Mouse (Mus musculus): ENCODE measurements around the gene Itgal.

- no peak for TF ChIP-seq POLR2A (IDR thresholded peaks at IDR 0.05; ENCODE audit: control insufficient read depth in 1 of 2, insufficient read depth in 1 of 2, low read depth in 1 of 2, low read length in 2 of 2, poor library complexity in 1 of 2)
- peak; percentile 94 for TF ChIP-seq ETS1 (IDR thresholded peaks at IDR 0.05; ENCODE audit: low read depth, low read length)
- TF ChIP-seq CTCF (IDR thresholded peaks at IDR 0.05 in 2 of 3, conservative IDR thresholded peaks at IDR 0.05 in 1 of 3; ENCODE audit: control insufficient read depth in 1 of 3, insufficient read depth in 1 of 3, low read depth in 2 of 3, low read length in 3 of 3, poor library complexity in 1 of 3, severe bottlenecking in 1 of 3): no peak
- TF ChIP-seq POLR2AphosphoS2 (IDR thresholded peaks at IDR 0.05; ENCODE audit: low read length): no peak
- no peak for TF ChIP-seq USF1 (IDR thresholded peaks at IDR 0.05; ENCODE audit: low read depth, low read length)
- no peak; the same call in 1 of the 2 replicates for TF ChIP-seq KAT2A (conservative IDR thresholded peaks at IDR 0.05; ENCODE audit: low read depth, low read length)
- TF ChIP-seq EP300 (IDR thresholded peaks at IDR 0.05; ENCODE audit: low read depth in 1 of 2, low read length in 2 of 2): peak; percentile 71 to 85
- peak; percentile 68 for TF ChIP-seq TCF12 (IDR thresholded peaks at IDR 0.05; ENCODE audit: low read depth, low read length)
- no peak for TF ChIP-seq ZC3H11A (IDR thresholded peaks at IDR 0.05; ENCODE audit: low read depth, low read length)
- 0 out of 2 replicates have a peak, but pooled peaks have one; percentile 28 for TF ChIP-seq CHD1 (IDR thresholded peaks at IDR 0.05; ENCODE audit: low read depth, low read length)
- TF ChIP-seq RAD21 (IDR thresholded peaks at IDR 0.05; ENCODE audit: low read depth, low read length): no peak
- no peak for TF ChIP-seq CHD2 (IDR thresholded peaks at IDR 0.05; ENCODE audit: low read length)
- TF ChIP-seq GABPA (IDR thresholded peaks at IDR 0.05; ENCODE audit: low read depth, low read length): no peak
Measured at GRCm38 (mm10) chr7:127281114-127281513, 14.9 kb upstream of the Itgal start.

All from MEL (cell line).